Mouse (Mus musculus): ENCODE results near the gene Eomes. TPM values are rescaled to one million over a fixed set of nuclear protein-coding genes. Genes with fewer than 3 reads are reported as not detected.

Eomes gene
- polyA plus RNA-seq, 1 experiment from 2014 or later = 0.09 TPM

DNA sequence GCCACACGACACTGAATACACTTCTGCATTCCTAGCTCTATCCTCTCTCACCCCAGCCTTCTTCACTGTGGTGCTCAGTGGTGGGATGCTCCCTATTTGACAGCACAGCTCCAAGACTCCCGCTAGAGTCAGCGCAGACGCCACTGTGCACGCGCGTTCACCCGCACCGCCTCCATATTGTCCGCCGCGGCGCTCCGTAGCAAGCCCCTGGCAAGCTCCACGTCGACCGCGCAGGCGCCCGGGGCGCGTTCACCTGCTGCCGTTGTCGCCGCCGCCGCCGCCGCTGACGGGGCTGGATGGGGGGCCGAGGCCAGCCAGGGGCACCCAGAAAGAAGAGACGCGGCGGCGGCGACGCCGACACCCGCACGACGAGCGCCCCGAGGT is 28.0 kb downstream of the Eomes start, which contains the start of gene Golga4:
Golga4 (plus strand) TSS at position 248 of the 384 bp plus-strand sequence.
- H3K27ac ChIP-seq = peak within 1 kb of the TSS; percentile 46
- ATAC-seq (ENCODE audit: insufficient number of reproducible peaks, insufficient read depth, low FRiP score, low TSS enrichment) = peak; percentile 90

DNA sequence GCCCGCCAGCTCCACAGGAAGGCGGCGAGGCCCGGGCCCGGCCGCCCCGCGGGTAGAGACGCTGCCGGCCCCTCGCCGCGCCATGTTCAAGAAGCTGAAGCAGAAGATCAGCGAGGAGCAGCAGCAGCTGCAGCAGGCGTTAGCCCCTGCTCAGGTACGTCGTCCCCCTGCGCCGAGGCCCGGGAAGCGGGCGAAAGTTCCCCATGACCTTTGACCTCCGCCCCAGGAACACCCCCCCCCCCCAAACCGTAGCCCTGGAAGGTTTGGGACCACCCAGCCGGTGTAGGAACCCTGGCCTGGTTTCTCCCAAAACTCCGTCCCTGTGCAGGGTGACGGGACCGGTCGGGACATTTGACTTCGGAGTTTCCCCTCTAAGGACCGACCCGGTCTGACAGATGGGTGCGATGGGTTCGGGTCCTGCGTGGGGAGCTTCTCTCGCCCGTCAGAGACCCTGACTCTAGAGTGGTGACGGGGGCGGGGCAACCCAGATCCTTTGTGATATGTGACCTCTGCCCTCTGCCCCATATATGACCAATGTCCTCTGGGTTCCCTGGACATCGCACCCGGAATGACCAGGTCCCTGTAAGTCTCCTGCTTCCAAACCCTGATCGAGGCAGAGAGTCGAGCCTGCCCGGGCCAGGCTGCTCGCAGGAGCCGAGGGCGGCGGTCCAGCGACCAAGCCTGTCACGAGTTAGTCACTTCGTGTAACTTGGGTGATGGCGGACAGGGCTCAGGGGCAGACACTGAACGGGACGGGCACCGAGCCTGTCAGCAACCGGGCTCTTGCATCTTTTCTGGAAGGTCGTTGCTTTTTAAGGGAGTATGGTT is 28.6 kb downstream of the Eomes start:
- ATAC-seq (ENCODE audit: insufficient number of reproducible peaks, insufficient read depth, low FRiP score, low TSS enrichment) = peak; percentile 43; the same call in 1 of the 2 replicates
- Histone ChIP-seq H3K4me2 (replicated peaks) (peak overlapping the region; percentile 82), H3K36me3 (no peaks in the 10 kb centered on the region), H3K27ac (peak overlapping the region; percentile 46), H3K9ac (peak overlapping the region; percentile 89), H3K9me3 (no peaks in the 10 kb centered on the region), H3K4me3 (peak overlapping the region; percentile 96), H3K27me3 (no peaks in the 10 kb centered on the region), H3K4me1 (peaks cover 16% of the 10 kb centered on the region)
- WGBS = under 1% methylated on average over 57 of the region's 57 CpGs

More for the DNA sequence above, 28.0 kb downstream of the Eomes start, which contains the start of gene Golga4:
- Histone ChIP-seq H3K36me3 (no peaks in the 10 kb centered on the region), H3K4me3 (peak within 1 kb of the TSS; percentile 96), H3K4me1 (peaks cover 16% of the 10 kb centered on the region), H3K27me3 (no peaks in the 10 kb centered on the region), H3K4me2 (replicated peaks) (peak within 1 kb of the TSS; percentile 82), H3K9me3 (no peaks in the 10 kb centered on the region), H3K9ac (peak within 1 kb of the TSS; percentile 89)
- under 1% methylated on average over 43 of the region's 43 CpGs for WGBS

- Histone ChIP-seq H3K9ac (0 out of 2 replicates have a peak overlapping the region, but pooled peaks have one; percentile 89), H3K27ac (no peak overlapping the region), H3K4me3 (peak overlapping the region; percentile 96), H3K27me3 (no peaks in the 10 kb centered on the region), H3K9me3 (no peaks in the 10 kb centered on the region), H3K4me2 (replicated peaks) (peak overlapping the region; percentile 82), H3K4me1 (peaks cover 16% of the 10 kb centered on the region), H3K36me3 (no peaks in the 10 kb centered on the region)
- no peak for ATAC-seq (ENCODE audit: insufficient number of reproducible peaks, insufficient read depth, low FRiP score, low TSS enrichment)
- 86% methylated on average over 6 of the region's 6 CpGs for whole genome bisulfite sequencing
Observed at GRCm38 (mm10) chr9:118507552-118507951, 29.5 kb downstream of the Eomes start.

- Histone ChIP-seq H3K4me3 (no peak overlapping the region), H3K9ac (no peak overlapping the region), H3K9me3 (no peaks in the 10 kb centered on the region), H3K27me3 (no peaks in the 10 kb centered on the region), H3K4me2 (replicated peaks) (no peak overlapping the region), H3K27ac (no peak overlapping the region), H3K4me1 (peaks cover 16% of the 10 kb centered on the region), H3K36me3 (no peaks in the 10 kb centered on the region)
- WGBS = 85% methylated on average over 7 of the region's 7 CpGs
- ATAC-seq (ENCODE audit: insufficient number of reproducible peaks, insufficient read depth, low FRiP score, low TSS enrichment) = no peak
Observed at GRCm38 (mm10) chr9:118508601-118509000, 30.6 kb downstream of the Eomes start.

GRCm38 (mm10) chr9:118510941-118511690 is 33.1 kb downstream of the Eomes start:
- Histone ChIP-seq H3K4me2 (replicated peaks) (no peak overlapping the region), H3K27me3 (no peaks in the 10 kb centered on the region), H3K27ac (no peak overlapping the region), H3K36me3 (peaks cover 11% of the 10 kb centered on the region), H3K9me3 (no peaks in the 10 kb centered on the region), H3K4me3 (no peak overlapping the region), H3K9ac (no peak overlapping the region), H3K4me1 (peaks cover 16% of the 10 kb centered on the region)
- WGBS = 72% methylated on average over 15 of the region's 15 CpGs
- ATAC-seq (ENCODE audit: insufficient number of reproducible peaks, insufficient read depth, low FRiP score, low TSS enrichment) = no peak

DNA sequence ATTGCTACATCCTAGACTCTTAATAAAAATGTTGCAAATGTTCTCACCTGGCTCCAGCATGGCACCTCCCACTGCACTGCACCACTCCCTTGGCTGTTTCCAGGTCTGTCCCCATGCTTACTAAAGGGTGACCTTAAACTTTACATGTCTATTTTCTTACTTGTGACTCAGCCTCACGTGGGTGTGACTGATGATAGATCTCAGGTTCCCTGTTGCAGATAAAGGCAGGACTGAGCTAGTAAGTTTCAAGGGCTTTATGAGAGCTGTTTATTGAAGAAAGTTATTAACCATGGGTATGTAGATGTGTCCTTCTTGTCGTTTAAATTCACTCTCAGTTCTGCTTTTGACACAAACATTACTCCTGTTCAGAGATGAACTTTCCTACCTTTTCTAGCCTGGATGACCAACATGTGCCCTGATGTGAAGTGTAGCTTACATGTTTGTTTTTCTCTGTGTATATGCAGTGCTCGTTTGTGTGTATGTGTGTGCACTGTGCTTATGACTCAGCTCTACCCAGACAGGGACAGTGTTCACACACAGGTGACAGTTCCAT is 34.7 kb downstream of the Eomes start:
- no peak for ATAC-seq (ENCODE audit: insufficient number of reproducible peaks, insufficient read depth, low FRiP score, low TSS enrichment)
- Histone ChIP-seq H3K36me3 (peaks cover 11% of the 10 kb centered on the region), H3K4me3 (no peak overlapping the region), H3K9ac (no peak overlapping the region), H3K27ac (no peak overlapping the region), H3K27me3 (no peaks in the 10 kb centered on the region), H3K9me3 (no peaks in the 10 kb centered on the region), H3K4me2 (replicated peaks) (no peak overlapping the region), H3K4me1 (peaks cover 7% of the 10 kb centered on the region)
- 83% methylated on average over 3 of the region's 3 CpGs for WGBS

DNA sequence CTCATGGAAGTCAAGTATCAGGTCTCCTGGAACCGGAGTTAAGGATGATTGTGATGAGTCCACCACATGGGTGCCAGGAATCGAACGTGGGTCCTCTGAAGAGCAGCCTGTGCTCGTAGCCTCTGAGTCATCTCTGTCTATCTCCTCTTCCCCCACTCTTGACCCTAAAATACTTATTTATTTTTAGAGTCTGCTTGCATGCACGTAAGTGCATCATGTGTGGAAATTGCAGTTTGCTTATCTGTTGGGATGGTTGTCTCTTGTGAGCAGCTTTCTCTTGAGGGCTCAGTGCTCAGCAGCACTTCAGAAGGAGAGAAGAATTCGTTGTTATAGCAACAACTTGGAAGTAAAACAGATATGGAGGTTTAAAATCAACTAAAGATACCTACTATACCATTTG is 37.5 kb downstream of the Eomes start:
- no peak overlapping the region for H3K9ac ChIP-seq
- H3K36me3 ChIP-seq = peaks cover 11% of the 10 kb centered on the region
- peaks cover 5% of the 10 kb centered on the region; the same call in 1 of the 2 replicates for H3K4me1 ChIP-seq
- no peak overlapping the region for H3K4me3 ChIP-seq
- no peaks in the 10 kb centered on the region for H3K27me3 ChIP-seq
- H3K9me3 ChIP-seq = no peaks in the 10 kb centered on the region
- ATAC-seq (ENCODE audit: insufficient number of reproducible peaks, insufficient read depth, low FRiP score, low TSS enrichment) = no peak
- no peak overlapping the region for H3K4me2 ChIP-seq (replicated peaks)
- 95% methylated on average over 6 of the region's 6 CpGs for WGBS
- no peak overlapping the region for H3K27ac ChIP-seq

- peaks cover 11% of the 10 kb centered on the region for H3K36me3 ChIP-seq
- H3K4me3 ChIP-seq = no peak overlapping the region
- no peak overlapping the region for H3K9ac ChIP-seq
- H3K9me3 ChIP-seq = no peaks in the 10 kb centered on the region
- no peak for ATAC-seq (ENCODE audit: insufficient number of reproducible peaks, insufficient read depth, low FRiP score, low TSS enrichment)
- peaks cover 12% of the 10 kb centered on the region; the same call in 1 of the 2 replicates for H3K4me1 ChIP-seq
- no peak overlapping the region for H3K27ac ChIP-seq
- H3K27me3 ChIP-seq = no peaks in the 10 kb centered on the region
- no peak overlapping the region for H3K4me2 ChIP-seq (replicated peaks)
- 90% methylated on average over 3 of the region's 3 CpGs for WGBS
Observed at GRCm38 (mm10) chr9:118516162-118516561, 38.1 kb downstream of the Eomes start.

- Histone ChIP-seq H3K27ac (no peak overlapping the region), H3K4me3 (no peak overlapping the region), H3K4me2 (replicated peaks) (no peak overlapping the region), H3K27me3 (no peaks in the 10 kb centered on the region), H3K4me1 (peaks cover 12% of the 10 kb centered on the region; the same call in 1 of the 2 replicates), H3K36me3 (peaks cover 14% of the 10 kb centered on the region), H3K9ac (no peak overlapping the region), H3K9me3 (no peaks in the 10 kb centered on the region)
- 79% methylated on average over 8 of the region's 8 CpGs for WGBS
- no peak for ATAC-seq (ENCODE audit: insufficient number of reproducible peaks, insufficient read depth, low FRiP score, low TSS enrichment)
Observed at GRCm38 (mm10) chr9:118517619-118518018, 39.6 kb downstream of the Eomes start.

DNA sequence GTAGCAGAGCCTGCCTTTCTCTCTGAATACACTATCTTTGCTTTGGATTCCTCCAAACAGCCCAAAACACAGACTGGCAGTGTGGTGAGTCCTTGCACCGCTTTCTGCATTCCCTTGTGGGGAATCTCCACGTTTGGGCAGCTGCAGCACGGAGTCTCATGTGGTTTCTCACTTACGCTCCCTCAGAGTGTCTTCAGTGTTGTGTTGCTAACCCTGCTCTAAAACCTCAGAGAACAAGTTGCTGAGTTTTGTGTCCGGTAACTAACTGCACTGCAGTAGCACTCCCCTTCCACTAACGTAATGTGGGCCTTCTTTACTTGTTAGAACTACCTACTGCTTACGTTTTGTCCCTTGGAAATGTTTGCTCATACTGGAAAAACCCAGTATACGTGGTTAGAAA is 41.1 kb downstream of the Eomes start:
- Histone ChIP-seq H3K27me3 (no peaks in the 10 kb centered on the region), H3K4me3 (no peak overlapping the region), H3K27ac (no peak overlapping the region), H3K4me2 (replicated peaks) (no peak overlapping the region), H3K9me3 (no peaks in the 10 kb centered on the region), H3K36me3 (peaks cover 25% of the 10 kb centered on the region), H3K9ac (no peak overlapping the region), H3K4me1 (peaks cover 12% of the 10 kb centered on the region; the same call in 1 of the 2 replicates)
- ATAC-seq (ENCODE audit: insufficient number of reproducible peaks, insufficient read depth, low FRiP score, low TSS enrichment) = no peak
- WGBS = 67% methylated on average over 8 of the region's 8 CpGs

DNA sequence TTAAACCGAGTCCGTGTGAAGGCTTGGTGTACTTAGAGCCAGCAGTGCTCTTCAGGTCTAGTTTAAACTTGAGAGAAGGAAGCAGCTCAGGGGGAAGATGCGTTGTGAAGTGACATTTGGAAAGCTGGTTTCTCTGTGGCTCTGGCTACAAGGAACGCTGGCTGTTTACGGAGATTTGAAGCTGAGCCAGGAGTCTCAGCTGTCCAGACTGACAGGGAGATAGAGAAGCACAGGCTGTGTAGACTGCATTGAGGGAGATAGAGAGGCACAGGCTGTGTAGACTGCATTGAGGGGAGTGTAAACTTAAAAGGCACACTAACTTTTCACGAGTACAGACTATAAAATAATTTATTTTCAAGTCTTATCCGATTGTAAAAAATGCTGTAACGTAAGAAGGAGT is 42.0 kb downstream of the Eomes start:
- no peak for ATAC-seq (ENCODE audit: insufficient number of reproducible peaks, insufficient read depth, low FRiP score, low TSS enrichment)
- Histone ChIP-seq H3K36me3 (peaks cover 30% of the 10 kb centered on the region), H3K4me1 (peaks cover 12% of the 10 kb centered on the region; the same call in 1 of the 2 replicates), H3K27ac (no peak overlapping the region), H3K27me3 (no peaks in the 10 kb centered on the region), H3K9me3 (no peaks in the 10 kb centered on the region), H3K4me2 (replicated peaks) (no peak overlapping the region), H3K4me3 (no peak overlapping the region), H3K9ac (no peak overlapping the region)
- WGBS = 63% methylated on average over 8 of the region's 8 CpGs
